Mouse (Mus musculus): ENCODE results near the gene Exoc8. TPM values are rescaled to one million over a fixed set of nuclear protein-coding genes. Genes with fewer than 3 reads are reported as not detected.

The Exoc8 gene
- polyA plus RNA-seq, 1 experiment from 2014 or later: 3.6 TPM

Other genes with a start within 250 kb of the Exoc8 start
- gene 2310022B05Rik, start 234.3 kb downstream of the Exoc8 start, polyA plus RNA-seq (2015; fragmentation: Nextera tagmentation; extraction: Ambion mirVana): 5.3 and 6.4 TPM in 2 replicates
- 14.2 and 14.6 TPM in 2 replicates for gene Ttc13, start 175.7 kb downstream of the Exoc8 start, polyA plus RNA-seq (2015; fragmentation: Nextera tagmentation; extraction: Ambion mirVana)
- 4.8 and 5.7 TPM in 2 replicates for gene Arv1, start 175.6 kb downstream of the Exoc8 start, polyA plus RNA-seq (2015; fragmentation: Nextera tagmentation; extraction: Ambion mirVana)
- gene Fam89a, start 145.9 kb downstream of the Exoc8 start, polyA plus RNA-seq (2015; fragmentation: Nextera tagmentation; extraction: Ambion mirVana): 2.1 and 2.3 TPM in 2 replicates
- gene Trim67, start 104.6 kb downstream of the Exoc8 start, polyA plus RNA-seq (2015; fragmentation: Nextera tagmentation; extraction: Ambion mirVana): 0.02 TPM in 2 replicates
- 33.8 and 34.8 TPM in 2 replicates for gene Gnpat, start 34.7 kb downstream of the Exoc8 start, polyA plus RNA-seq (2015; fragmentation: Nextera tagmentation; extraction: Ambion mirVana)
- 14.7 and 16.9 TPM in 2 replicates for gene 2810004N23Rik, start 34.6 kb downstream of the Exoc8 start, polyA plus RNA-seq (2015; fragmentation: Nextera tagmentation; extraction: Ambion mirVana)
- gene Sprtn, start 181 bp upstream of the Exoc8 start, polyA plus RNA-seq (2015; fragmentation: Nextera tagmentation; extraction: Ambion mirVana): 4.8 and 4.9 TPM in 2 replicates
- gene Egln1, start 51.6 kb upstream of the Exoc8 start, polyA plus RNA-seq (2015; fragmentation: Nextera tagmentation; extraction: Ambion mirVana): 4.8 and 5.1 TPM in 2 replicates
- 34.2 and 35.1 TPM in 2 replicates for gene Tsnax, start 115.3 kb upstream of the Exoc8 start, polyA plus RNA-seq (2015; fragmentation: Nextera tagmentation; extraction: Ambion mirVana)
- 0.20 and 0.30 TPM in 2 replicates for gene Disc1, start 156.5 kb upstream of the Exoc8 start, polyA plus RNA-seq (2015; fragmentation: Nextera tagmentation; extraction: Ambion mirVana)